Mouse (Mus musculus): Measurements from ENCODE around the gene Gm614. TPM values are rescaled to one million over a fixed set of nuclear protein-coding genes. Genes with fewer than 3 reads are reported as not detected.

The Gm614 gene
- polyA plus RNA-seq (2015; fragmentation: Nextera tagmentation; extraction: Ambion mirVana): not detected in 2 replicates

DNA sequence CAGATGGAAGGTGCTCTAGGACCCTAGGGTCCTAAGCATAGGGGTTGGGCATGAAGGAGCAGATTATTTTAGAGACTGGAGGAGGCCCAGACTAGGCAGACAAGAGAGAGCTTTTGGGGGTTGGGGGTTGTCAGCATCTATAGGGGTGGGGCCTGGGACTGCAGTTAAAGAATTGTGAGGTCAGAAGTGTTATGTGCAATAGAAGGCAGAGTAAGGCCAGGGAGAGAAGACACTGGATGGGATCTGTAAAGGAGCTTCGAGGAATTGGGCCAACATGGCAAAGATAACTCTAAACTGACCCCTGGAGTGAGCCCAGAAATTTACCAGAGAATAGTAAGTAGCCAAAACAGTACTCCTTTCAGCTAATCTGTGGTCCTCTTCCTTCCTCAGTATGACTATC lies at the start of gene Gm614:
Gene Gm614, minus strand, starts transcription at position 101 of the 400 bp plus-strand sequence.

DNA sequence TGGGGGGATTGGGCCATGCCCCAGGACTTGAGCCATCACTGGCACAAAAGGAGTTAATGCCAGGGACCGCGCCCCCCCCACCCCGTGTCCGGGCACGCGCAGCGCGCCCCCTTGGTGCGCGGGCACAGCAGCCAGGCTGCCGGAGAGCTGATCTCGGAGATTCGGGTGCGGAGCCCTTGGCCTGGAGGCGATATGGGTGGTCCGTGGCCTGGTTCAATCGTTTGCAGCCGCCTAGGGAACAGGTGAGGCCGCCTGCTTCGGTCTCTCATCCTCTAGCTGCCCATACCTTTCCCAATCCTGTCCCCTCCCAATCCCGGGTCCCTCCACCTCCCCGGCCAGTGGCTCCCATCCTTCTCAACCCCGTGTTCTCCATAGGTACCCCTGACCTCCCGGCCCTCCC lies 35.3 kb upstream of the Gm614 start, which contains the start of gene Nlgn3:
Gene Nlgn3, plus strand, starts transcription at position 114 of the 400 bp plus-strand sequence.

DNA sequence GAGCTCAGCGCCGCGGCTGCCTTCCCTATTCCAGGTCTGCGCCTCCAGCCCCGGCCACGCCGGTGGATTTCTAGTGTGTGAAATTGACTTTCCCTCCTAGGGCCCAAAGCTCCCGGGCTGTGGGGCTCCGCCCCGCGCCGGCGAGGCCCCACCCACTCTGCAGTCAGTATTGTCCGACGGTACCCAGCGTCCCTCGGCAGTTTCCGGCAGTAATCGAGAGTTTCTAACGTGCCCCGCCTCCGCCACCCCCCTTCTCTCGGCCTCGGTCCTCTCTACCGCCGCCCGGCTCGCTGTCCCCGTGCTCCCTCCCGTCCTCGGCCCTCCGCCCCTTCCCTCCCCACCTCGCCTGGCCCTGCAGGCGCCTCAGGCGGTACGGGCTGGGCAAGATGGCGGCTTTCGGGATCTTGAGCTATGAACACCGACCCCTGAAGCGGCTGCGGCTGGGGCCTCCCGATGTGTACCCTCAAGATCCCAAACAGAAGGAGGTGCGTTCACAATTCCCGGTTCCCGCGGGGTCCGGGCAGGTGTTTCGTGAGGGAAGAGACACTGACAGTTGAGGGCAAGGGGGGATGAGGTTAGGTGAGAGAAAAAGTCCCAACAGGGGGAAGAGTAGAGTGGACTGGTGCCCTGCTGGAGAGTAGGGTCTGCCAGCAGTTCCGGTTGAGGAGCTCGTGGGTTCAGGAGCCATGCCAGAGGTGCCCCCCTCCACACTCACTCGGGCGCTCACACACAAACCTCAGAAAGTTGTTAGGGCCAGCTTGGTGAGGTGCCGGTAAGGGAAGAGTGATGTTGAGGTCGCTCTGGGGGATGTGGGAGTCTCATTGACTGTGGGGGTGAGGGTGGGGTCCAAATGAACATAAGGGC lies 10.3 kb upstream of the Gm614 start, which contains the start of gene Med12:
Gene Med12, plus strand, starts transcription at position 156 of the 864 bp plus-strand sequence.

DNA sequence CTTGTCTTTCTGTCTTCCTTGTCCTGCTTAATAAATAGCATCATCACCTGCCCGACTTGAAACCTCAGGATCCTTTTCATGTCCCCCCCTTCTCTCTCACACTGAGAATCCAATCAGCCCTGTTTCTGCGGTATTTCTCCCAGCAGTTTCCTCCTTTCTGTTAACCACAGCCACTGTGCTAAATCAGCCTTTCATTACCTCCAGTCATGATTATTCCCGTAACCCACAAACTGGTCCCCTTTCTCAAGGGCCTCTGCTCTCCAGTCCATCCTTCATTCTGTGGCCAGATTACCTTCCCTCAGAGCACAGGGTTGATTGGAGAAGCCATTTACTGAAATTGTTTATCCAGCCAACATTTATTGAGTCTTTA lies 4.9 kb upstream of the Gm614 start, which contains the start of gene Gm20489:
Gene Gm20489, minus strand, starts transcription at position 269 of the 370 bp plus-strand sequence.

DNA sequence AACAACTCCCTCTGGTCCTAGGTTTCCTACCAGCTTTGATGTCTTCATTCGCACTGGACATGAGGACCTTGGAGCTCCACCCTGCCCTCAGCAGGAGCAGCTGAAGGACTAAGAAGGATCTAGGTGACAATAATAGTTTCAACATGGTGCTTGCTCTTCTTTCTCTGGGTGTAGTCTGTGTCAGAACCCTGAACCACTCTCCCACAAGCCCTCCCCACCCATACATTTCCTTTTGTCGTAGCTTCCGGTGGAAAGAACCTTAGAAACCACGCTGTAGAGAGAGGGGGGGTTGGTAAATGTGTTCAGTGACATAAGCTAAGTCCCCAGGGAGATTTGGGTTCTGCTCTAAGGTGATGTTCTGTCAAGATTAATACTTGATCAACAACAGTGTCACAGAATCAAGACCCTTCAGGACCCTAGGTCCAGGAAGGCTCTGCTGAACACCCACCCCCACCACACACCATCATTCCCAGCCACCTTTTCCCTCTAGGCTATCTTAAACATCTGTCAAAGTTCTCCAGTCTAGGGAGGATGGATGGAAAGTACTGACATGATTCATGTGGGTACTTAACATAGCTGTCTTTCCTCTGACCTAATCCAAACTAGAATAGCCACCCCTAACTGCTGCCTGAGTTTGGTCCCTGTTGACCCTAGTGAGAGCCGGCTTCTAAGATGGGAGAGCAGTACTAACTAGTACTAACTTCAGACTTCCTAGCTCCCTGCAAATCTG lies 4.4 kb upstream of the Gm614 start, which contains the start of gene Il2rg:
Gene Il2rg, minus strand, starts transcription at position 231 of the 730 bp plus-strand sequence.

DNA sequence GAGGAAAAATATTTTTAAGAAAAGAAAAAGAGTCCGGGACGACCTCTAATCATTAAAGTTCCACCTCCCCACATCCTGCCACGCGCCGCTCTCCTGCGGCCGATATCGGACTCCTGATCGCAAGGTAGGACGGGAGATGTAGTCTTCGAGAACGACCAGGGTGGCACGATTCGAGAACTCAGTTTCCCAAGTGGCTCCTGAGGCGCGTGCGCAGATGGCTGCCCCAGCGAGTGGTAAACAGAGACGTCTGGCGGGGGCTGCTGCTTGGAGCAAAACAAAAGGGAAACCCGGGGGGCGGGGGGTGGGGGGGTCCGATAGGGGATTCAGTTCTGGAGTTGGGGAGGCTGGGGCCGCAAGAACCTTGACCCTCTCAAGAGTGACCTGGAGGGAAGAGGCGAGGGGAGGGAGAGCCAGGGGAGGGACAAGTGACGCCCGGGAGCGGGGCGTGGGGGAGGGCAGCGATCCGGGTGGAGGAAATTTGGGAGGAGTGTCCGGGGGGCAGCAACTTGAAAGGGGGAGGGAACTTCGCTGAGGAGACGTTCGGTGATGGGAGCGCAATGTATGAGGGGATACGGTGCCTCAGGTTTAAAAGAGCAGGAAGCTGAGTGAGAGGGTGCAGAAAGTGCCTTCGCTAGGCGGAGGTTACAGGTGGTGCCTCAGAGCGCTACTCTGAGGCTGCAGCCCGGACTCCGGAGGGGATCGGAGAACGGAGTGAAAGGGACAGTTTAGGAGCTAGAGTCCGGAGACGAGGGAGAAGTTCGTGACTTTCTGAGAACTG lies 9.7 kb downstream of the Gm614 start, which contains the start of gene Foxo4:
Gene Foxo4, plus strand, starts transcription at position 577 of the 778 bp plus-strand sequence.

DNA sequence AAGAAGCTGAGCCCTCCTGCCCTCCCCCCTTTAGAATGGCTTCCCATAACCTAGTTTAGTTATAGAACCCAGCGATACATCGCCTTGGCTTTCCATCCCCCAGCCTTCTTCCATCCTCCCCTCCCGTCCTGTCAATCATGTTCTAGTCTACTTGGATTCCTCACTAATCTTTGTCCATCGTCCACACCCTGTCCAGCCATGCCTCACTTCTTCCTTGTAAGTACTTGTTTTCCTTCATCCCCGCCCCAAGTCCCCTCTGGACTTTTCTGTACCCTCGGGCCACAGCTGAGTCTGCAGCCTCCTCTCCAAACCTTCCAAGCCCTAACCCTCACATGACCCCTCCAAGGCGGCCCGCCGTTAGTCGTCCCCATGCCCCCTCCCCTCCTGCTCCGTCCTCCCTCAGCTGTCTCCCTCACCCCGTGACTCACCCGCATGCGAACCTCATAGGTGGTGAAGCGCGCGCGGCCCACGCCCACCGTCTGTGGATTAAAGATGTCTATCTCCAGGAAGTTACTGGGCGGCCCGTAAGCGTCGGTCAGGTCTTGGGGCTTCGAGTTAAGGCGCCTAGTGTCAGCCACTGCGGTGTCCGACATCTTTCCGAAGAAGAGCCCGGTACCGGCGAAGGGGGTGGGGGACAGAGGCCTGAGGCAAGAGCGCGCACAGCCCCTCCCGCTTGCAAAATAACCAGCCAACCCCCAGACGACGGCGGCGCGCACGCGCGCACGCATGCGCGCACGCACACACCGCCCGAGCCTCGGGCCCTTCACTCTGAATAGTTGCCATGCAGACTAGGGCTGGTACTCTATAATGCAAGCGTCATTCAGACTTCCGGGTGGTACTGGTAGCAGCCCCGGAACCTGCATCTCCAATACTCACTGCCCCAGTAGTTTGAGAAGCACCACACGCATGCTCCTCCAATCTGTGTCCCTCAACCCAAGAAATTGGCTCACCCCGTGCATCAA lies 41.7 kb downstream of the Gm614 start, which contains the start of gene Snx12:
Gene Snx12, minus strand, starts transcription at position 730 of the 962 bp plus-strand sequence.

Other genes starting within 250 kb of the Gm614 start
- gene Tex11, start 204.3 kb downstream of the Gm614 start, polyA plus RNA-seq (2015; fragmentation: Nextera tagmentation; extraction: Ambion mirVana): not detected in 2 replicates
- gene Slc7a3, start 178.0 kb downstream of the Gm614 start, polyA plus RNA-seq (2015; fragmentation: Nextera tagmentation; extraction: Ambion mirVana): 0.11 and 0.14 TPM in 2 replicates
- gene Snx12, start 41.4 kb downstream of the Gm614 start, polyA plus RNA-seq (2015; fragmentation: Nextera tagmentation; extraction: Ambion mirVana): 33.3 and 36.4 TPM in 2 replicates
- gene Foxo4, start 9.5 kb downstream of the Gm614 start, polyA plus RNA-seq (2015; fragmentation: Nextera tagmentation; extraction: Ambion mirVana): 3.1 and 3.7 TPM in 2 replicates
- 11.1 and 14.7 TPM in 2 replicates for gene Il2rg, start 4.3 kb upstream of the Gm614 start, polyA plus RNA-seq (2015; fragmentation: Nextera tagmentation; extraction: Ambion mirVana)
- not detected in 2 replicates for gene Gm20489, start 5.0 kb upstream of the Gm614 start, polyA plus RNA-seq (2015; fragmentation: Nextera tagmentation; extraction: Ambion mirVana)
- gene Med12, start 10.0 kb upstream of the Gm614 start, polyA plus RNA-seq (2015; fragmentation: Nextera tagmentation; extraction: Ambion mirVana): 14.7 and 19.2 TPM in 2 replicates
- gene Nlgn3, start 35.2 kb upstream of the Gm614 start, polyA plus RNA-seq (2015; fragmentation: Nextera tagmentation; extraction: Ambion mirVana): 1.1 and 1.4 TPM in 2 replicates
- 0.33 and 0.44 TPM in 2 replicates for gene Gjb1, start 112.4 kb upstream of the Gm614 start, polyA plus RNA-seq (2015; fragmentation: Nextera tagmentation; extraction: Ambion mirVana)
- 9.3 and 11.1 TPM in 2 replicates for gene Zmym3, start 156.9 kb upstream of the Gm614 start, polyA plus RNA-seq (2015; fragmentation: Nextera tagmentation; extraction: Ambion mirVana)
- gene Nono, start 165.3 kb upstream of the Gm614 start, polyA plus RNA-seq (2015; fragmentation: Nextera tagmentation; extraction: Ambion mirVana): 118 and 122 TPM in 2 replicates
- 1,002 and 1,222 TPM in 2 replicates for gene Itgb1bp2, start 185.1 kb upstream of the Gm614 start, polyA plus RNA-seq (2015; fragmentation: Nextera tagmentation; extraction: Ambion mirVana)